Mouse (Mus musculus) erythroblast, embryonic 14.5 days (primary cell): ENCODE measurements around the gene Slc9a8.

Experiments used
- GATA1 ChIP-seq: IDR thresholded peaks from 2 replicates; pipeline ENCODE4 v1.6.1; 2012; ENCODE audit warnings: low read length, inconsistent platforms, mixed read lengths
- TAL1 ChIP-seq: IDR thresholded peaks from 3 replicates; pipeline ENCODE4 v1.6.1; 2012; ENCODE audit warnings: low read length, inconsistent platforms, mixed read lengths

- TF ChIP-seq GATA1 (no peak), TAL1 (no peak)
Observed at GRCm38 (mm10) chr2:167492713-167493636, 71.5 kb downstream of the Slc9a8 start, which contains the start of gene Spata2.
